Comparison of ENCODE assay signal across 20 mouse cellular contexts in the genomic region with DNA sequence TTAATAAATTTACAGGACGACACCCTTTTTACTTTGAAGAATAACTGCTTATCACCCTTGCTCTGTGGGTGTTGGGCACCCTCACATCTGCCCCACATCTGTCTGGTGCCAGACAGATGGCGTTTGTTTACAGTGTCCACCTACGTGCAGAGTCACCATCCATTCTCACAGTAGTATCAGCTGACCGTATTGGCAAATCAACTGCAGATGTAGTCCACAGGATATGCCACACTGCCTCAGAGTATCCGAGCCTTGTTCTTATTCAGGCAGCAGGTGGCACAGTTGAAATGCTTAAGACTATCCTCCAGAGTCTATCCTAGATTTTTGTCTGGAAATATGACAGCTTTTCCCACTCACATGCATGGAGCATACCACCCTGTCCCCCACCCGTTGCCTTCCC. TPM values are rescaled to one million over a fixed set of nuclear protein-coding genes. Genes with fewer than 3 reads are reported as not detected.
DNase-seq lines count a peak whose midpoint lies in the region; ATAC-seq and TF ChIP-seq lines count a peak whose summit lies in the region.
"Had no signal": no experiment of that assay in that cellular context is flagged by ENCODE, and none has a peak within 500 bp of the region (broad histone marks: within the 10 kb centered on the region; RNA-seq: fewer than 3 reads in every experiment).

No protein-coding gene starts in this region.

- H3K27ac ChIP-seq in layer of hippocampus, adult 2 months, result peak overlapping the region; percentile 12; the same call in 1 of the 2 replicates
- H3K27ac ChIP-seq in liver, embryonic 15.5 days (replicated peaks), result no peak overlapping the region
- H3K27ac ChIP-seq: embryonic facial prominence, embryonic 15.5 days; forebrain, embryonic 13.5 days; heart, embryonic 15.5 days; hindbrain, embryonic 10.5 days; kidney, postnatal 0 days; left cerebral cortex, adult 2 months; limb, embryonic 10.5 days had no signal

- peaks cover 42% of the 10 kb centered on the region for H3K36me3 ChIP-seq in liver, embryonic 15.5 days (replicated peaks)

- no peaks in the 10 kb centered on the region for H3K27me3 ChIP-seq in liver, embryonic 15.5 days
- H3K27me3 ChIP-seq: embryonic facial prominence, embryonic 15.5 days; forebrain, embryonic 13.5 days; heart, embryonic 15.5 days had no signal

- H3K4me2 ChIP-seq in liver, embryonic 15.5 days, result no peak overlapping the region
- H3K4me2 ChIP-seq: embryonic facial prominence, embryonic 15.5 days; forebrain, embryonic 13.5 days; heart, embryonic 15.5 days had no signal

- H3K9me3 ChIP-seq in liver, embryonic 15.5 days (replicated peaks), result no peaks in the 10 kb centered on the region
- H3K9me3 ChIP-seq: embryonic facial prominence, embryonic 15.5 days; forebrain, embryonic 13.5 days; heart, embryonic 15.5 days; hindbrain, embryonic 10.5 days; limb, embryonic 10.5 days had no signal

- H3K4me1 ChIP-seq in liver, embryonic 15.5 days (replicated peaks), result peaks cover 6% of the 10 kb centered on the region
- H3K4me1 ChIP-seq: forebrain, embryonic 13.5 days had no signal

- H3K4me3 ChIP-seq in layer of hippocampus, adult 2 months, result no peak overlapping the region
- H3K4me3 ChIP-seq in liver, embryonic 15.5 days (replicated peaks), result no peak overlapping the region
- H3K4me3 ChIP-seq: embryonic facial prominence, embryonic 15.5 days; forebrain, embryonic 13.5 days; heart, embryonic 15.5 days; hindbrain, embryonic 10.5 days; left cerebral cortex, adult 2 months; limb, embryonic 10.5 days had no signal

- no peak overlapping the region for H3K9ac ChIP-seq in liver, embryonic 15.5 days
- H3K9ac ChIP-seq: embryonic facial prominence, embryonic 15.5 days; forebrain, embryonic 13.5 days; heart, embryonic 15.5 days had no signal

- TF ChIP-seq CTCF in layer of hippocampus, adult 2 months (conservative IDR thresholded peaks at IDR 0.05), result peak; percentile 46

- peak; percentile 52; the same call in 1 of the 2 replicates for ATAC-seq in liver, embryonic 15.5 days (ENCODE audit: insufficient read depth)
- no peak for ATAC-seq in erythroblast, adult 5-6 weeks (replicated peaks; ENCODE audit: low FRiP score, poor library complexity, severe bottlenecking)
- ATAC-seq: forebrain, embryonic 13.5 days had no signal

- DNase-seq in embryo, embryonic 10 days (ENCODE audit: low spot score), result peak; percentile 29
- no peak for DNase-seq in embryo, embryonic 9.5 days (ENCODE audit: extremely low spot score)
- DNase-seq in layer of hippocampus, adult 2 months (ENCODE audit: low spot score in 2 of 2), result no peak
- no peak for DNase-seq in layer of hippocampus, adult 11-12 months (ENCODE audit: low spot score)
- DNase-seq in NIH3T3 (ENCODE audit: low read depth), result peak; percentile 58
- no peak for DNase-seq in urinary bladder, adult 2 months (ENCODE audit: low spot score)
- DNase-seq: adrenal gland, postnatal 10 days; cerebellum, adult 18-20 months; cerebellum, postnatal 36 days; midbrain, embryonic 14.5 days; thymus, adult 18-20 months had no signal

- 60% methylated on average over 6 of the region's 6 CpGs for WGBS in liver, embryonic 15.5 days (ENCODE audit: insufficient replicate concordance)

RNA-seq across cellular contexts. Expression of gene Mapk1ip1, which starts 21.2 kb away (rescaled TPM):
- 10 to 100 TPM; 49.6 to 52.4 TPM for total RNA-seq in layer of hippocampus, adult 2 months (2021)
- polyA plus RNA-seq in liver, embryonic 15.5 days (2015; fragmentation: Nextera tagmentation; extraction: Ambion mirVana), result 3.0 and 4.6 TPM in 2 replicates
- total RNA-seq in erythroblast, adult 5-6 weeks (2015; ENCODE audit: low replicate concordance), result 2.7 and 4.2 TPM in 2 replicates
- 2.6 and 5.2 TPM in 2 replicates for total RNA-seq in erythroblast, adult 5-6 weeks (2017; ENCODE audit: low replicate concordance)
- polyA plus RNA-seq in urinary bladder, adult 2 months (2012; rRNA removed), result 43.6 and 47.4 TPM in 2 replicates

RNA-seq across cellular contexts. Expression of gene Ppp2r2d, which starts 21.4 kb away (rescaled TPM):
- 10 to 100 TPM; 62.2 to 62.8 TPM for total RNA-seq in layer of hippocampus, adult 2 months (2021)
- polyA plus RNA-seq in liver, embryonic 15.5 days (2015; fragmentation: Nextera tagmentation; extraction: Ambion mirVana), result 13.9 and 14.0 TPM in 2 replicates
- 3.8 and 25.5 TPM in 2 replicates for total RNA-seq in erythroblast, adult 5-6 weeks (2015; ENCODE audit: low replicate concordance)
- total RNA-seq in erythroblast, adult 5-6 weeks (2017; ENCODE audit: low replicate concordance), result 12.4 and 18.8 TPM in 2 replicates
- polyA plus RNA-seq in urinary bladder, adult 2 months (2012; rRNA removed), result 36.9 and 38.5 TPM in 2 replicates

RNA-seq across cellular contexts. Expression of gene Bnip3, which starts 42.0 kb away (rescaled TPM):
- 100 to 1,000 TPM in 1 of 2 experiments, 10 to 100 TPM in 1; 96.5 to 112 TPM for total RNA-seq in layer of hippocampus, adult 2 months (2021)
- polyA plus RNA-seq in liver, embryonic 15.5 days (2015; fragmentation: Nextera tagmentation; extraction: Ambion mirVana), result 119 and 126 TPM in 2 replicates
- total RNA-seq in erythroblast, adult 5-6 weeks (2015; ENCODE audit: low replicate concordance), result 3.1 and 7.1 TPM in 2 replicates
- total RNA-seq in erythroblast, adult 5-6 weeks (2017; ENCODE audit: low replicate concordance), result 5.7 and 12.5 TPM in 2 replicates
- 55.6 and 61.9 TPM in 2 replicates for polyA plus RNA-seq in urinary bladder, adult 2 months (2012; rRNA removed)

Comparison
In these comparisons a context has a peak if more than half of its experiments do, and no peak if none do; other contexts are left out.
1. DNase-seq: peak in embryo, embryonic 10 days (single experiment) and NIH3T3 (single experiment); none in embryo, embryonic 9.5 days (single experiment), layer of hippocampus, adult 2 months (0 of 2), layer of hippocampus, adult 11-12 months (single experiment) and urinary bladder, adult 2 months (single experiment).
2. RNA of gene Mapk1ip1, which starts 21.2 kb away (total RNA-seq): 49.6 to 52.4 TPM in layer of hippocampus, adult 2 months; 2.6 to 5.2 TPM in erythroblast, adult 5-6 weeks; every median in the first group is over 4 times any median in the second.
3. RNA of gene Bnip3, which starts 42.0 kb away (total RNA-seq): 96.5 to 112 TPM in layer of hippocampus, adult 2 months; 3.1 to 12.5 TPM in erythroblast, adult 5-6 weeks; every median in the first group is over 4 times any median in the second.